Mouse (Mus musculus) heart, embryonic 15.5 days (tissue): ENCODE measurements around the gene Susd6. TPM values are rescaled to one million over a fixed set of nuclear protein-coding genes. Genes with fewer than 3 reads are reported as not detected.
A peak's percentile ranks its signal among the peaks of the same experiment; 100 is the strongest.

ENCODE experiments used
- ATAC-seq: fragments of 200-750 bp; cut with Nextera tagmentation; replicated peaks from 2 replicates; pipeline ENCODE4 v1.8.0; 2017; ENCODE audit warnings: low read depth, moderate TSS enrichment; ENCODE audit not compliant: insufficient number of reproducible peaks, insufficient read depth, low FRiP score
- H3K27ac ChIP-seq: fragments of 300-500 bp; sonication (generic); 2 replicates; pipeline ENCODE4 v1.5.1; 2015; ENCODE audit warnings: mild to moderate bottlenecking, inconsistent platforms
- H3K27me3 ChIP-seq: fragments of 300-500 bp; sonication (generic); 2 replicates; pipeline ENCODE4 v1.6.1; 2015; ENCODE audit warnings: inconsistent platforms
- H3K36me3 ChIP-seq: fragments of 300-500 bp; sonication (generic); 2 replicates; pipeline ENCODE4 v1.6.1; 2015; ENCODE audit warnings: mild to moderate bottlenecking, inconsistent platforms
- H3K4me1 ChIP-seq: fragments of 300-500 bp; sonication (generic); replicated peaks from 2 replicates; pipeline ENCODE4 v1.6.1; 2015; ENCODE audit warnings: inconsistent platforms
- H3K4me2 ChIP-seq: fragments of 300-500 bp; sonication (generic); 2 replicates; pipeline ENCODE4 v1.6.1; 2015; ENCODE audit warnings: inconsistent platforms, mild to moderate bottlenecking, moderate library complexity
- H3K4me3 ChIP-seq: fragments of 300-500 bp; sonication (generic); 2 replicates; pipeline ENCODE4 v1.5.1; 2015; ENCODE audit warnings: mild to moderate bottlenecking, inconsistent platforms
- H3K9ac ChIP-seq: fragments of 300-500 bp; sonication (generic); 2 replicates; pipeline ENCODE4 v1.6.1; 2015; ENCODE audit warnings: mild to moderate bottlenecking, inconsistent platforms
- H3K9me3 ChIP-seq: fragments of 300-500 bp; sonication (generic); replicated peaks from 2 replicates; pipeline ENCODE4 v1.6.1; 2016; ENCODE audit warnings: inconsistent platforms
- WGBS: fragments of 180-500 bp; shearing (Covaris S2); methylation state at CpG from one replicate; pipeline ENCODE4 v1.1.7; 2015; ENCODE audit warnings: mixed read lengths; 5-methylcytosine and 5-hydroxymethylcytosine counted together
- polyA plus RNA-seq: library from polyadenylated mRNA; unstranded; fragments of >200 nt; fragmentation: Nextera tagmentation; extraction: Ambion mirVana; gene quantifications from 2 replicates; pipeline ENCODE4 v1.2.1, GENCODE M21; 2015

Susd6 gene
- polyA plus RNA-seq, 1 experiment from 2014 or later = 16.4 TPM

- H3K9me3 ChIP-seq = no peaks in the 10 kb centered on the region
- no peak for ATAC-seq
- no peak overlapping the region for H3K4me2 ChIP-seq
- H3K36me3 ChIP-seq = no peaks in the 10 kb centered on the region
- H3K9ac ChIP-seq = no peak overlapping the region
- 93% methylated on average over 5 of the region's 5 CpGs for WGBS
- peaks cover 10% of the 10 kb centered on the region for H3K4me1 ChIP-seq
- H3K27ac ChIP-seq = no peak overlapping the region
- no peak overlapping the region for H3K4me3 ChIP-seq
- H3K27me3 ChIP-seq = no peaks in the 10 kb centered on the region
Observed at GRCm38 (mm10) chr12:80921301-80921700, 131.0 kb downstream of the Susd6 start.

GRCm38 (mm10) chr12:80922869-80923268 lies 132.6 kb downstream of the Susd6 start:
- H3K27me3 ChIP-seq = no peaks in the 10 kb centered on the region
- H3K9ac ChIP-seq = no peak overlapping the region
- no peak overlapping the region for H3K4me3 ChIP-seq
- WGBS = 4% methylated on average over 7 of the region's 7 CpGs
- no peaks in the 10 kb centered on the region for H3K36me3 ChIP-seq
- H3K4me2 ChIP-seq = peak overlapping the region; percentile 45
- peaks cover 10% of the 10 kb centered on the region for H3K4me1 ChIP-seq
- no peaks in the 10 kb centered on the region for H3K9me3 ChIP-seq
- no peak overlapping the region for H3K27ac ChIP-seq
- no peak for ATAC-seq

GRCm38 (mm10) chr12:80923602-80924001 lies 133.3 kb downstream of the Susd6 start:
- Histone ChIP-seq H3K27me3 (no peaks in the 10 kb centered on the region), H3K27ac (no peak overlapping the region), H3K36me3 (no peaks in the 10 kb centered on the region), H3K9me3 (no peaks in the 10 kb centered on the region), H3K9ac (no peak overlapping the region), H3K4me2 (no peak overlapping the region), H3K4me1 (peaks cover 10% of the 10 kb centered on the region), H3K4me3 (no peak overlapping the region)
- no peak for ATAC-seq
- 61% methylated on average over 5 of the region's 5 CpGs for WGBS

- Histone ChIP-seq H3K4me1 (peaks cover 10% of the 10 kb centered on the region), H3K4me3 (no peak overlapping the region), H3K36me3 (no peaks in the 10 kb centered on the region), H3K27me3 (no peaks in the 10 kb centered on the region), H3K27ac (no peak overlapping the region), H3K4me2 (no peak overlapping the region), H3K9ac (no peak overlapping the region), H3K9me3 (no peaks in the 10 kb centered on the region)
- WGBS = 60% methylated on average over 3 of the region's 3 CpGs
- no peak for ATAC-seq
Observed at GRCm38 (mm10) chr12:80924205-80924604, 133.9 kb downstream of the Susd6 start.

GRCm38 (mm10) chr12:80925919-80926318 lies 135.6 kb downstream of the Susd6 start:
- Histone ChIP-seq H3K4me1 (peaks cover 10% of the 10 kb centered on the region), H3K4me2 (no peak overlapping the region), H3K27me3 (no peaks in the 10 kb centered on the region), H3K9me3 (no peaks in the 10 kb centered on the region), H3K36me3 (no peaks in the 10 kb centered on the region), H3K27ac (no peak overlapping the region), H3K9ac (no peak overlapping the region), H3K4me3 (no peak overlapping the region)
- WGBS = 40% methylated on average over 7 of the region's 7 CpGs
- no peak for ATAC-seq

GRCm38 (mm10) chr12:80926550-80926949 lies 136.2 kb downstream of the Susd6 start:
- 59% methylated on average over 4 of the region's 4 CpGs for WGBS
- Histone ChIP-seq H3K27ac (no peak overlapping the region), H3K4me3 (no peak overlapping the region), H3K9me3 (no peaks in the 10 kb centered on the region), H3K27me3 (no peaks in the 10 kb centered on the region), H3K4me2 (no peak overlapping the region), H3K4me1 (peaks cover 10% of the 10 kb centered on the region), H3K36me3 (no peaks in the 10 kb centered on the region), H3K9ac (no peak overlapping the region)
- no peak for ATAC-seq

GRCm38 (mm10) chr12:80927518-80927917 lies 137.2 kb downstream of the Susd6 start:
- WGBS = 60% methylated on average over 1 of the region's 1 CpGs
- Histone ChIP-seq H3K36me3 (no peaks in the 10 kb centered on the region), H3K9me3 (no peaks in the 10 kb centered on the region), H3K9ac (no peak overlapping the region), H3K27ac (no peak overlapping the region), H3K4me3 (no peak overlapping the region), H3K4me2 (no peak overlapping the region), H3K27me3 (no peaks in the 10 kb centered on the region), H3K4me1 (peaks cover 10% of the 10 kb centered on the region)
- ATAC-seq = no peak

GRCm38 (mm10) chr12:80928881-80929280 lies 138.6 kb downstream of the Susd6 start:
- no peak for ATAC-seq
- Histone ChIP-seq H3K9ac (no peak overlapping the region), H3K36me3 (no peaks in the 10 kb centered on the region), H3K4me2 (no peak overlapping the region), H3K27ac (no peak overlapping the region), H3K4me1 (peaks cover 8% of the 10 kb centered on the region; the same call in 1 of the 2 replicates), H3K27me3 (no peaks in the 10 kb centered on the region), H3K4me3 (no peak overlapping the region), H3K9me3 (no peaks in the 10 kb centered on the region)
- WGBS = 79% methylated on average over 3 of the region's 3 CpGs

GRCm38 (mm10) chr12:80930141-80930540 lies 139.8 kb downstream of the Susd6 start:
- Histone ChIP-seq H3K4me1 (peaks cover 4% of the 10 kb centered on the region; the same call in 1 of the 2 replicates), H3K27ac (no peak overlapping the region), H3K36me3 (no peaks in the 10 kb centered on the region), H3K4me3 (no peak overlapping the region), H3K27me3 (no peaks in the 10 kb centered on the region), H3K9me3 (no peaks in the 10 kb centered on the region), H3K4me2 (no peak overlapping the region), H3K9ac (no peak overlapping the region)
- ATAC-seq = no peak
- WGBS = 75% methylated on average over 7 of the region's 7 CpGs

Other genes with a start within 250 kb of the Susd6 start
- gene Slc39a9, start 146.6 kb upstream of the Susd6 start, polyA plus RNA-seq = 14.0 and 20.5 TPM in 2 replicates
- 133 and 168 TPM in 2 replicates for gene Erh, start 146.2 kb upstream of the Susd6 start, polyA plus RNA-seq
- gene Plekhd1, start 97.9 kb upstream of the Susd6 start, polyA plus RNA-seq = 0.40 and 0.55 TPM in 2 replicates
- gene Ccdc177, start 29.8 kb upstream of the Susd6 start, polyA plus RNA-seq = not detected in 2 replicates
- gene Srsf5, start 155.0 kb downstream of the Susd6 start, polyA plus RNA-seq = 332 and 350 TPM in 2 replicates
- 0.64 and 0.67 TPM in 2 replicates for gene Slc10a1, start 178.2 kb downstream of the Susd6 start, polyA plus RNA-seq
- 7.0 and 9.1 TPM in 2 replicates for gene Smoc1, start 236.3 kb downstream of the Susd6 start, polyA plus RNA-seq